Mouse (Mus musculus) midbrain, embryonic 15.5 days (tissue): Measurements from ENCODE around the gene Ecsit. TPM values are rescaled to one million over a fixed set of nuclear protein-coding genes. Genes with fewer than 3 reads are reported as not detected.

ENCODE experiments used
- ATAC-seq: fragments of 200-750 bp; cut with Nextera tagmentation; replicated peaks from 2 replicates; pipeline ENCODE4 v1.8.0; 2017; ENCODE audit warnings: moderate TSS enrichment
- H3K27ac ChIP-seq: fragments of 300-500 bp; sonication (generic); 2 replicates; pipeline ENCODE4 v1.5.1; 2015; ENCODE audit warnings: mild to moderate bottlenecking, inconsistent platforms
- H3K27me3 ChIP-seq: fragments of 300-500 bp; sonication (generic); replicated peaks from 2 replicates; pipeline ENCODE4 v1.6.1; 2015; ENCODE audit warnings: inconsistent platforms
- H3K36me3 ChIP-seq: fragments of 300-500 bp; sonication (generic); replicated peaks from 2 replicates; pipeline ENCODE4 v1.6.1; 2015; ENCODE audit warnings: inconsistent platforms
- H3K4me1 ChIP-seq: fragments of 300-500 bp; sonication (generic); 2 replicates; pipeline ENCODE4 v1.6.1; 2015; ENCODE audit warnings: inconsistent platforms
- H3K4me2 ChIP-seq: fragments of 300-500 bp; sonication (generic); 2 replicates; pipeline ENCODE4 v1.6.1; 2015; ENCODE audit warnings: inconsistent platforms, mild to moderate bottlenecking, moderate library complexity
- H3K4me3 ChIP-seq: fragments of 300-500 bp; sonication (generic); 2 replicates; pipeline ENCODE4 v1.5.1; 2015; ENCODE audit warnings: mild to moderate bottlenecking, inconsistent platforms
- H3K9ac ChIP-seq: fragments of 300-500 bp; sonication (generic); 2 replicates; pipeline ENCODE4 v1.6.1; 2015; ENCODE audit warnings: mild to moderate bottlenecking, inconsistent platforms
- H3K9me3 ChIP-seq: fragments of 300-500 bp; sonication (generic); 2 replicates; pipeline ENCODE4 v1.6.1; 2016; ENCODE audit warnings: inconsistent platforms
- WGBS: fragments of 180-500 bp; shearing (Covaris S2); methylation state at CpG from one replicate; pipeline ENCODE4 v1.1.7; 2015; ENCODE audit warnings: mixed read lengths; 5-methylcytosine and 5-hydroxymethylcytosine counted together
- polyA plus RNA-seq: library from polyadenylated mRNA; unstranded; fragments of >200 nt; fragmentation: Nextera tagmentation; extraction: Ambion mirVana; gene quantifications from 2 replicates; pipeline ENCODE4 v1.2.1, GENCODE M21; 2015

Ecsit gene
- polyA plus RNA-seq, 1 experiment from 2014 or later = 58.8 TPM

DNA sequence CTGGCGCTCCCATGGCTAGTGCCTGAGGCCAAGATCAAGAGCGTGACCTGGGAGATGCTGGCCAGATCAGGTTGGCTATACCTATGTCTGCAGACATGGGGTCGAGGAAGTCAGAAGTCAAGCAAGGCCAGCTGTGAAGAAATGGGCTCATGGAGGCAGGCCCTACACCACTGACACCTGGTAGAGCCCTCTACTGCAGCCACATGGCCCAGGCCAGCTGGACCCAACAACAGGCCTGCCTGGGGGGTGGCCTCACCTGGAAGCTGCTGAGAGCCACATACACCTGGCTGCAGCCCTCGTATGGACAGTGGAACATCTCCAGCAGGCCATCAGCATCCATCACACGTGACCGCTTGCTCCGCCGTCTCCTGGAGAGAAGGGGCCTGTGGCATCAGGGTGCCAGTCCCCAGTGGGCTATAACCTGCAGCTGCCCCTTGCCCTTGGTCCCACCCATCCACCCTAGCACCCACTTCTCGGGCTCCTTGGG lies 28.2 kb downstream of the Ecsit start:
- ATAC-seq = no peak

GRCm38 (mm10) chr9:22056303-22056910 lies 28.8 kb downstream of the Ecsit start:
- peaks cover 12% of the 10 kb centered on the region; the same call in 1 of the 2 replicates for H3K36me3 ChIP-seq
- WGBS = 79% methylated on average over 9 of the region's 9 CpGs
- peaks cover 17% of the 10 kb centered on the region for H3K4me1 ChIP-seq

More for the DNA sequence above, 28.2 kb downstream of the Ecsit start:
- no peak overlapping the region for H3K9ac ChIP-seq
- no peaks in the 10 kb centered on the region for H3K9me3 ChIP-seq
- H3K4me1 ChIP-seq = peaks cover 15% of the 10 kb centered on the region
- H3K27me3 ChIP-seq = no peaks in the 10 kb centered on the region
- no peak overlapping the region for H3K27ac ChIP-seq
- H3K4me2 ChIP-seq = no peak overlapping the region
- peaks cover 12% of the 10 kb centered on the region; the same call in 1 of the 2 replicates for H3K36me3 ChIP-seq
- 92% methylated on average over 9 of the region's 9 CpGs for WGBS
- no peak overlapping the region for H3K4me3 ChIP-seq

GRCm38 (mm10) chr9:22055713-22056112 lies 29.5 kb downstream of the Ecsit start:
- Histone ChIP-seq H3K4me3 (no peak overlapping the region), H3K27me3 (no peaks in the 10 kb centered on the region), H3K9ac (no peak overlapping the region), H3K9me3 (no peaks in the 10 kb centered on the region), H3K4me1 (peaks cover 17% of the 10 kb centered on the region), H3K36me3 (peaks cover 8% of the 10 kb centered on the region; the same call in 1 of the 2 replicates), H3K27ac (no peak overlapping the region), H3K4me2 (no peak overlapping the region)
- no peak for ATAC-seq
- 38% methylated on average over 29 of the region's 29 CpGs for WGBS

More at GRCm38 (mm10) chr9:22056303-22056910, 28.8 kb downstream of the Ecsit start:
- ATAC-seq = no peak
- Histone ChIP-seq H3K4me2 (no peak overlapping the region), H3K27me3 (no peaks in the 10 kb centered on the region), H3K9me3 (no peaks in the 10 kb centered on the region), H3K27ac (no peak overlapping the region), H3K9ac (no peak overlapping the region), H3K4me3 (no peak overlapping the region)

DNA sequence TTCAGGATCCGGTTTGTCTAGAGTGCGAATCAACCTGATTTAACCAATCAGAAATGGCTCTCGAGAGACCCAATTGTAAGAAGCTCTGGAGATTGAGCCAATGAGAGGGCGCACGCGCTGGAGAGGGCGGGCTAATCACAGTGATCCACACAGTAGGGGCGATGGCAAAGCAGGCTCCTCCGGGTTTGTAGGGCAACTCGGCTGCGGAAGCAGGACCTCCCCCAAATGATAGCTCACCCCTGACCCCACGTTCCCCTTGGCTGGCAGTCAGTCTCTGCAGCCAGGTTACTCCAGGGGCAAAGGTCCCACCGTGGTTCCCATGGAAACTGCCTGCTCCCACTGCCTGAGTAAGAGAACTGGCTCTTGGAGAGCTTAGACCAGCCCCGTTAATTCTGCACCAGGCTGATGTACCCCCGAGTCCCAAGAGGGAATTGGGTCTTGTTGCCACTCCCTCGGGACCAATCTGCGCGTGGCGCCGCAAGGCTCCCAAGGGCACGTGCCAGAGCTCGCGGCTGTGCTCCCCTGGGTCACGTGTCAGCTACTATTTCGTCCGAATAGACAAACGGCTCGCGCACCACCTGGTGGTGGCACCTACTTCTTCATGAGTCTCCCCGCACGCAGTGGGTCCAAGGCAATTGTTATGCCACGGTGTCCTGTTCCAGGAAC lies 30.7 kb downstream of the Ecsit start:
- WGBS = under 1% methylated on average over 32 of the region's 32 CpGs

DNA sequence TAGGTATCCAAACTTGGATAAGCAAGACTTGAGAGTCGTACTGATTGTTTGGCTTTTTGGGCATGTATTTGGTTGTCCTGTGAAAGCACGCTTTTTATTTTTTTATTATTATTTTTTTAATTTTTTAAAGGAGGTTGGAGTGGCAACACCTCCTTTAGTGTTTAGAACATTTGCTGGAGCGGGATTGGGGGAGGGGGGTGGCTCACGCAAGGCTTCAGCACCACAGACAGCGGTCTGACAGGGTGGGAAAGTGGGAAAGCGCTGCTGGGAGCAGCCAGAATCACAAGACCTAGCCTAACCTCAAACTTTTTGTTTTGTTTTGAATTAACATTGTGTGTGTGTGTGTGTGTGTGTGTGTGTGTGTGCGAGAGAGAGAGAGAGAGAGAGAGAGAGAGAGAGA lies 31.6 kb downstream of the Ecsit start:
- Histone ChIP-seq H3K9me3 (no peaks in the 10 kb centered on the region), H3K4me3 (no peak overlapping the region), H3K4me2 (no peak overlapping the region), H3K36me3 (peaks cover 5% of the 10 kb centered on the region; the same call in 1 of the 2 replicates), H3K27me3 (no peaks in the 10 kb centered on the region), H3K27ac (no peak overlapping the region), H3K9ac (no peak overlapping the region), H3K4me1 (peaks cover 32% of the 10 kb centered on the region)
- 41% methylated on average over 6 of the region's 7 CpGs for WGBS
- no peak for ATAC-seq

More for the DNA sequence above, 30.7 kb downstream of the Ecsit start:
- Histone ChIP-seq H3K4me2 (peak overlapping the region; percentile 61), H3K4me3 (peak overlapping the region; percentile 24), H3K9ac (no peak overlapping the region), H3K9me3 (no peaks in the 10 kb centered on the region), H3K4me1 (peaks cover 23% of the 10 kb centered on the region), H3K36me3 (peaks cover 7% of the 10 kb centered on the region; the same call in 1 of the 2 replicates), H3K27me3 (no peaks in the 10 kb centered on the region), H3K27ac (peak overlapping the region; percentile 42; the same call in 1 of the 2 replicates)
- peak; percentile 31 for ATAC-seq

- Histone ChIP-seq H3K4me3 (peak within 1 kb of the TSS; percentile 88), H3K27me3 (no peaks in the 10 kb centered on the region), H3K36me3 (no peaks in the 10 kb centered on the region), H3K4me2 (peak within 1 kb of the TSS; percentile 83), H3K4me1 (peaks cover 49% of the 10 kb centered on the region), H3K9ac (peak within 1 kb of the TSS; percentile 98), H3K9me3 (no peaks in the 10 kb centered on the region), H3K27ac (peak within 1 kb of the TSS; percentile 91)
- WGBS = under 1% methylated on average over 24 of the region's 28 CpGs
- ATAC-seq = peak; percentile 80
Measured at GRCm38 (mm10) chr9:22051958-22052254, 33.3 kb downstream of the Ecsit start, which contains the start of gene Elavl3. Gene Elavl3, minus strand, starts transcription at chr9:22052023.

- H3K9ac ChIP-seq = peak overlapping the region; percentile 98
- peaks cover 53% of the 10 kb centered on the region for H3K4me1 ChIP-seq
- WGBS = 1% methylated on average over 63 of the region's 67 CpGs
Measured at GRCm38 (mm10) chr9:22051161-22051957, 33.9 kb downstream of the Ecsit start.

DNA sequence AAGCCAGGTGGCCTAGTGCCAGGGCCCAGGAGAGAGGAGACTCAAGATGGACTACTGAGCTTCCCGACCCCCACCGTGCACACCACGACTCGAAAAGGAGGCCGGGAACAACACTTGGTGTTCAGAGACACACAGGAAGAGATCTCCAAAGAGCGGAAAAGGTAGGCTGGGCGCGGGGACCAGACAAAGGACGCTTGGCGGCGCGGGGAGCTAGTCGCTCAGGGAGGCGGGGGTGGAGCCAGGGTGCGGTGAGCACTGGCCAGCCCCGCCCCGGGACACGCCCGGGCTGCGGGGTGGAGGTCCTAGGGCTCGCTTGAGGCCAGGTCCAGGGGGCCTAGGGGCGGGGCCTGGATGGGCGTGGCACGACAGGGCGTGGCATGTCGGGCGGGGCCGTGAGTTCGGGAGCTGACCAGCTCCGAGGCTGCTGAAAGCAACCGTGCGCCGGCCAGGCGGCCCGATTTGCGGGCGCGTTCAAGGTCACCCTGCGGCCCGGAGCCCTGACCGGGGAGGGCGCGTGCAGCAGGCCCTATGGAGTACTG lies 34.8 kb downstream of the Ecsit start:
- no peaks in the 10 kb centered on the region for H3K36me3 ChIP-seq
- H3K9me3 ChIP-seq = no peaks in the 10 kb centered on the region
- H3K4me1 ChIP-seq = peaks cover 52% of the 10 kb centered on the region
- H3K27ac ChIP-seq = peak overlapping the region; percentile 91
- no peaks in the 10 kb centered on the region for H3K27me3 ChIP-seq
- H3K4me2 ChIP-seq = peak overlapping the region; percentile 83
- peak overlapping the region; percentile 98 for H3K9ac ChIP-seq
- ATAC-seq = peak; percentile 21
- H3K4me3 ChIP-seq = peak overlapping the region; percentile 88
- WGBS = under 1% methylated on average over 43 of the region's 43 CpGs

More at GRCm38 (mm10) chr9:22051161-22051957, 33.9 kb downstream of the Ecsit start:
- H3K36me3 ChIP-seq = no peaks in the 10 kb centered on the region
- H3K4me2 ChIP-seq = peak overlapping the region; percentile 83
- ATAC-seq = peak; percentile 21
- H3K9me3 ChIP-seq = no peaks in the 10 kb centered on the region
- peak overlapping the region; percentile 91 for H3K27ac ChIP-seq
- peak overlapping the region; percentile 88 for H3K4me3 ChIP-seq
- no peaks in the 10 kb centered on the region for H3K27me3 ChIP-seq

DNA sequence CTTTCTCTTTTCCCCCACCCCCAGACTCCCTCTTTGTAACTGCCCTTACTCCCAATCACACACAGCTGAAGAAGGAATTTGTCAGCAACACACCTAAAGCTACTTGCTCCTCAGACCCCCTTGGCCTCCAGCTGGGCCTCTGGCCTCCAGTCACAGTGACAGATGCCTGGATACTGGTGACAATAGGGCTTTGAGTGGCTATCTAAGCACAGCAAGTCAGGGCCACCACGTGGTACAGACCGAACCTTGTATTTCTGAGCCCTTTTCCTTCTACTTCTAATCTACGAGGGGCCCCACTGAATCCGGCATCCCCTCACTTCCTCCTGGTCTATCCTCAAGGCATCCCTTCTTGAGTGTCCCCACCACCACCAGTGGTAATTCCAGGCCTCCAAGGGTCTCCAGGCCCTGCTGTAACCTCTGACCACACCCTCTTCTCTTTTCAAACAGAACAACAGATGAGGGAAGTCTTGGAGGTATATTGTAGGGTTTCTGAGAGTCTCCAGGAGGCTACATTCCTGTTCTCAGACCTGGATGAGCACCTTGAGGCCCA lies 35.4 kb downstream of the Ecsit start:
- no peaks in the 10 kb centered on the region for H3K36me3 ChIP-seq
- peak overlapping the region; percentile 83 for H3K4me2 ChIP-seq
- H3K9me3 ChIP-seq = no peaks in the 10 kb centered on the region
- H3K4me1 ChIP-seq = peaks cover 48% of the 10 kb centered on the region
- peak overlapping the region; percentile 88 for H3K4me3 ChIP-seq
- peak overlapping the region; percentile 98 for H3K9ac ChIP-seq
- peak overlapping the region; percentile 91 for H3K27ac ChIP-seq
- ATAC-seq = 0 out of 2 replicates have a peak, but pooled peaks have one; percentile 3
- H3K27me3 ChIP-seq = no peaks in the 10 kb centered on the region
- WGBS = 17% methylated on average over 4 of the region's 4 CpGs

DNA sequence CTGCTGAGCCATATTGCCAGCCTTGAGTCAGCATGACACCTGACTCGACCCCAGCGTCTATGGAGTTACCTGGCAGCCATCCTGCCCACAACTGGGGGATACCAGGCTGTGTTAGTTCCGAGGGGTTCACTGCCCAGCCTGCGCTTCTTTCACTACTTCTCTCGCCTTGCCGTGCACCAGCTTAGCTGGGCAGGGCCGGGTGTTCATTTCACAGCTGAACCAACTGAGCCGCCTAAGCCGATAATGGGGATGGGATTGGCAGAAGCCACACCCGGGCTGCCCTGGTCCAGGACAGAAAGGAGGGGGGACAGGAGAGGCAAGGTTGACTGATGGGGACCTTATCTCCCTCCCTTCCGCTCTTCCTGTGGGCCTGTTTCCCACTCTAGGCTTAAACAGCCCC lies 35.9 kb downstream of the Ecsit start:
- H3K27me3 ChIP-seq = no peaks in the 10 kb centered on the region
- WGBS = 51% methylated on average over 11 of the region's 11 CpGs
- peaks cover 43% of the 10 kb centered on the region for H3K4me1 ChIP-seq
- no peak for ATAC-seq
- H3K27ac ChIP-seq = peak overlapping the region; percentile 91
- H3K36me3 ChIP-seq = no peaks in the 10 kb centered on the region
- no peaks in the 10 kb centered on the region for H3K9me3 ChIP-seq
- H3K4me2 ChIP-seq = peak overlapping the region; percentile 83
- peak overlapping the region; percentile 98 for H3K9ac ChIP-seq
- peak overlapping the region; percentile 88 for H3K4me3 ChIP-seq

DNA sequence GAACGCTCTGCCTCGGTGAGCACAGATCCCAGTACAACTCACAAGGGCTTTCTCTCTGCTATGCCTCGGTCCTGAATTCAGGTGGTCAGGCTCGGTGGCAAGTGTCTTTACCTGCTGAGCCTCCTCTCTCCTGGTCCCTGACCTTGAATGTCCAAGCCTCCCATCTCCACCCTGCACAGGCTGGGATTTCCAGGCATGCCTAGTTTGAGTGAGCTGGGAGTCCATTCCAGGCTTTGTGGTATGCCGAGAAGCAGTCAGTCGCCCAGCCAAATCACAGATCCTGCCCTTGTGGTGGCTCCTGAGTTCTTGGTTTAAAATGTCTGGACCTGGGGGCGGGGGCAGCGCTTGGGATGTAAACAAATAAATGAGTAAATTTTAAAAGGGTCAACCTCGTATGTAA lies 37.9 kb downstream of the Ecsit start:
- Histone ChIP-seq H3K27me3 (no peaks in the 10 kb centered on the region), H3K4me2 (peak overlapping the region; percentile 17), H3K4me1 (peaks cover 40% of the 10 kb centered on the region), H3K36me3 (no peaks in the 10 kb centered on the region), H3K9me3 (no peaks in the 10 kb centered on the region), H3K9ac (no peak overlapping the region; the same call in 1 of the 2 replicates), H3K4me3 (no peak overlapping the region), H3K27ac (no peak overlapping the region)
- 62% methylated on average over 9 of the region's 9 CpGs for WGBS
- ATAC-seq = no peak
